ENCODE assay signal across 9 mouse cellular contexts in the genomic region with DNA sequence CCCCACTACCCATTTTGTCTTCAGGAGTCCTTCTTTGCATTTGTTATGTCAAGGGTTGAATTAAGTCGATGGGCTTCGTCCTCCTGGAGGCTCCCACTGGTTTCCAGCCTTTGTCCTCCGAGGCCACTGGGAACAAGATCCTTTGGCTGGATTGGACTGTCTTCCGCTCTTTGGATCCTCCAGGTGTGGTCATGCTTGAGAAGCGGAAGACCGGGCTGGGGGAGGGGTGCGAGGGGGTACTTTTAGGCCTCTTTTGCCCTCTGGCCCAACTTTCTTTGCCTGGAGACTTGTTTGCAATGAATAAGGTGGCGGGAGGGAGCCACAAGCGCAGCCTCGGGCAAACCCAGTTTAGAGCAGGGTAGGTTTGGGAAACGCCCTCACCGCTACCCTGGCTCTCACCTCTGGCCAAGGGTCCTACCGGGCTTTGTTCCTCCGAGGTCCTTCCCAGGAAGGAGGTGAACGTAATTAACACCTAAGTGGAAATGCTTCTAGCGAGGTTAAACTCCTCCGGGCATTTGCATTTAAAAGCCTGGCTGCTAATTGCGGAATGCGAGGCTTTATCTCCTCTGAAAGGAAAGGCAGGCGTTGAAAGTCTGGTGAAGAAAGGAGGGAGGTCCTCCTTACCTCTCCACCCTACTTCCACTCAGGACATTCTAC.
A peak's percentile ranks its signal among the peaks of the same experiment; 100 is the strongest.
DNase-seq lines count a peak whose midpoint lies in the region; ATAC-seq and TF ChIP-seq lines count a peak whose summit lies in the region.
"Had no signal": no experiment of that assay in that cellular context is flagged by ENCODE, and none has a peak within 500 bp of the region (broad histone marks: within the 10 kb centered on the region; RNA-seq: fewer than 3 reads in every experiment).

No protein-coding gene starts in this region.

- no peak overlapping the region for H3K27ac ChIP-seq in heart, embryonic 13.5 days (replicated peaks)
- no peak overlapping the region for H3K27ac ChIP-seq in forebrain, embryonic 14.5 days (ENCODE audit: low read depth, low read length)
- H3K27ac ChIP-seq in kidney, embryonic 14.5 days (ENCODE audit: low read depth, low read length), result no peak overlapping the region
- no peak overlapping the region for H3K27ac ChIP-seq in midbrain, postnatal 0 days (ENCODE audit: low read depth, low read length)

- H3K4me3 ChIP-seq in heart, embryonic 13.5 days, result peak overlapping the region; percentile 34
- no peak overlapping the region for H3K4me3 ChIP-seq in forebrain, embryonic 14.5 days (ENCODE audit: low read depth, low read length)
- no peak overlapping the region for H3K4me3 ChIP-seq in kidney, embryonic 14.5 days (ENCODE audit: low read length)
- H3K4me3 ChIP-seq in midbrain, postnatal 0 days (ENCODE audit: low read depth, low read length), result peak overlapping the region; percentile 2; the same call in 1 of the 2 replicates
- H3K4me3 ChIP-seq: erythroblast, embryonic 14.5 days had no signal

- peaks cover 65% of the 10 kb centered on the region for H3K27me3 ChIP-seq in heart, embryonic 13.5 days (replicated peaks)
- peaks cover 45% of the 10 kb centered on the region for H3K27me3 ChIP-seq in forebrain, embryonic 14.5 days (replicated peaks; ENCODE audit: control insufficient read depth, insufficient read depth, low read length)
- H3K27me3 ChIP-seq in kidney, embryonic 14.5 days (ENCODE audit: control insufficient read depth, insufficient read depth, low read length), result peaks cover 31% of the 10 kb centered on the region
- peaks cover 19% of the 10 kb centered on the region for H3K27me3 ChIP-seq in midbrain, postnatal 0 days (ENCODE audit: insufficient read depth, low read length)

- WGBS in heart, embryonic 13.5 days, result 7% methylated on average over 20 of the region's 20 CpGs
- 2% methylated on average over 20 of the region's 20 CpGs for WGBS in forebrain, embryonic 14.5 days
- 5% methylated on average over 20 of the region's 20 CpGs for WGBS in kidney, embryonic 14.5 days
- 7% methylated on average over 20 of the region's 20 CpGs for WGBS in midbrain, postnatal 0 days

- DNase-seq in heart, postnatal 4 days, result no peak
- peak; percentile 19 for DNase-seq in forebrain, embryonic 14.5 days (ENCODE audit: low spot score)
- no peak for DNase-seq in midbrain, postnatal 0 days (ENCODE audit: low spot score)
- DNase-seq in gastrocnemius, adult 18-20 months (ENCODE audit: low spot score), result no peak
- DNase-seq in gastrocnemius, postnatal 14 days, result no peak
- no peak for DNase-seq in adipocyte (ENCODE audit: low spot score)

- peak overlapping the region; percentile 33; the same call in 1 of the 2 replicates for H3K9ac ChIP-seq in heart, embryonic 13.5 days
- no peak overlapping the region for H3K9ac ChIP-seq in forebrain, embryonic 14.5 days (ENCODE audit: low read length)
- no peak overlapping the region for H3K9ac ChIP-seq in kidney, embryonic 14.5 days (ENCODE audit: low read depth, low read length)
- no peak overlapping the region for H3K9ac ChIP-seq in midbrain, postnatal 0 days (replicated peaks; ENCODE audit: low read length, poor library complexity, severe bottlenecking)

- peak overlapping the region; percentile 63 for H3K4me2 ChIP-seq in heart, embryonic 13.5 days
- peak overlapping the region; percentile 36 for H3K4me2 ChIP-seq in forebrain, embryonic 14.5 days (ENCODE audit: low read length)
- H3K4me2 ChIP-seq in kidney, embryonic 14.5 days (replicated peaks; ENCODE audit: low read depth, low read length), result peak overlapping the region; percentile 27
- H3K4me2 ChIP-seq in midbrain, postnatal 0 days (ENCODE audit: low read depth, low read length, poor library complexity, severe bottlenecking), result peak overlapping the region; percentile 9

- no peaks in the 10 kb centered on the region for H3K9me3 ChIP-seq in heart, embryonic 13.5 days
- H3K9me3 ChIP-seq in forebrain, embryonic 14.5 days (replicated peaks; ENCODE audit: control insufficient read depth, low read length), result no peaks in the 10 kb centered on the region
- no peaks in the 10 kb centered on the region for H3K9me3 ChIP-seq in kidney, embryonic 14.5 days (ENCODE audit: control insufficient read depth, low read length)
- no peaks in the 10 kb centered on the region for H3K9me3 ChIP-seq in midbrain, postnatal 0 days (ENCODE audit: low read length)

- peaks cover 9% of the 10 kb centered on the region for H3K4me1 ChIP-seq in heart, embryonic 13.5 days
- peaks cover 8% of the 10 kb centered on the region; the same call in 1 of the 2 replicates for H3K4me1 ChIP-seq in forebrain, embryonic 14.5 days (ENCODE audit: control insufficient read depth, insufficient read depth, low read length)
- no peaks in the 10 kb centered on the region; the same call in 1 of the 2 replicates for H3K4me1 ChIP-seq in kidney, embryonic 14.5 days (ENCODE audit: control insufficient read depth, insufficient read depth, low read length)
- peaks cover 6% of the 10 kb centered on the region; the same call in 1 of the 2 replicates for H3K4me1 ChIP-seq in midbrain, postnatal 0 days (ENCODE audit: insufficient read depth, low read length)

- no peak for ATAC-seq in heart, embryonic 13.5 days (ENCODE audit: extremely low read depth, insufficient number of reproducible peaks, low FRiP score, low TSS enrichment)
- ATAC-seq in forebrain, embryonic 14.5 days, result no peak
- no peak for ATAC-seq in kidney, embryonic 14.5 days (ENCODE audit: low FRiP score, low TSS enrichment)
- no peak for ATAC-seq in midbrain, postnatal 0 days (ENCODE audit: low FRiP score)

- no peak for TF ChIP-seq CTCF in midbrain, postnatal 0 days (IDR thresholded peaks at IDR 0.05)

- intact Hi-C loops in gastrocnemius, postnatal 14 days (cut with DNase I; ENCODE audit: low total_unique reads), result no loop called here

- H3K36me3 ChIP-seq in heart, embryonic 13.5 days, result no peaks in the 10 kb centered on the region
- H3K36me3 ChIP-seq in forebrain, embryonic 14.5 days (ENCODE audit: control insufficient read depth, insufficient read depth, low read length), result no peaks in the 10 kb centered on the region
- H3K36me3 ChIP-seq in kidney, embryonic 14.5 days (ENCODE audit: control insufficient read depth, insufficient read depth, low read length), result no peaks in the 10 kb centered on the region
- H3K36me3 ChIP-seq in midbrain, postnatal 0 days (ENCODE audit: insufficient read depth, low read length), result no peaks in the 10 kb centered on the region

Comparison
In these comparisons a context has a peak if more than half of its experiments do, and no peak if none do; other contexts are left out.
1. H3K4me2 ChIP-seq: peak in every context shown above with its lines; median percentile 63 in heart, embryonic 13.5 days; 36 in forebrain, embryonic 14.5 days; 27 in kidney, embryonic 14.5 days; 9 in midbrain, postnatal 0 days.
2. H3K4me3 ChIP-seq: peak in heart, embryonic 13.5 days (single experiment) and midbrain, postnatal 0 days (single experiment); none in forebrain, embryonic 14.5 days (single experiment) and kidney, embryonic 14.5 days (single experiment).